Mouse (Mus musculus) MEL (cell line): ENCODE measurements around the gene Osgin1. TPM values are rescaled to one million over a fixed set of nuclear protein-coding genes. Genes with fewer than 3 reads are reported as not detected.

Experiments
- DNase-seq: peaks from one replicate; pipeline ENCODE4 v3.0.0; 2011; ENCODE audit warnings: low read depth, low spot score
- H3K27ac ChIP-seq: 2 replicates; pipeline ENCODE4 v1.5.1; 2012; ENCODE audit warnings: low read depth, mild to moderate bottlenecking, control low read depth, low read length, moderate library complexity; ENCODE audit not compliant: control insufficient read depth
- H3K27me3 ChIP-seq, 2 experiments: fragments of 150-350 bp in 1 of 2; sonication (generic) in 1 of 2; 2 replicates each; pipeline ENCODE4 v1.6.1; 2012; ENCODE audit warnings: low read length in 2 of 2, mild to moderate bottlenecking in 2 of 2, improper control_type of control experiment in 1 of 2, moderate library complexity in 1 of 2; ENCODE audit not compliant: insufficient read depth in 2 of 2, control insufficient read depth in 1 of 2
- H3K36me3 ChIP-seq, 2 experiments: 2 replicates each; pipeline ENCODE4 v1.6.1; 2012 to 2014; ENCODE audit warnings: low read length in 2 of 2, improper control_type of control experiment in 1 of 2, inconsistent platforms in 1 of 2, mild to moderate bottlenecking in 1 of 2; ENCODE audit not compliant: insufficient read depth in 2 of 2, control insufficient read depth in 1 of 2
- H3K4me1 ChIP-seq, 2 experiments: fragments of 150-350 bp in 1 of 2; sonication (generic) in 1 of 2; 2 replicates each; pipeline ENCODE4 v1.6.1; 2012; ENCODE audit warnings: low read length in 2 of 2, improper control_type of control experiment in 1 of 2, mild to moderate bottlenecking in 1 of 2; ENCODE audit not compliant: insufficient read depth in 2 of 2, control insufficient read depth in 1 of 2
- H3K4me3 ChIP-seq, 2 experiments: fragments of 150-350 bp in 1 of 2; sonication (generic) in 1 of 2; 2 replicates each; pipeline ENCODE4 v1.5.1; 2012; ENCODE audit warnings: low read depth in 2 of 2, low read length in 2 of 2, mild to moderate bottlenecking in 2 of 2, moderate library complexity in 2 of 2, control low read depth in 1 of 2, improper control_type of control experiment in 1 of 2; ENCODE audit not compliant: control insufficient read depth in 1 of 2, insufficient read depth in 1 of 2
- H3K79me2 ChIP-seq: 2 replicates; pipeline ENCODE4 v1.6.1; 2012; ENCODE audit warnings: mild to moderate bottlenecking, low read length, moderate library complexity; ENCODE audit not compliant: control insufficient read depth, poor library complexity, insufficient read depth
- H3K9ac ChIP-seq: 2 replicates; pipeline ENCODE4 v1.6.1; 2012; ENCODE audit warnings: low read depth, mild to moderate bottlenecking, control low read depth, low read length, moderate library complexity; ENCODE audit not compliant: control insufficient read depth, poor library complexity, severe bottlenecking
- H3K9me3 ChIP-seq: fragments of 150-350 bp; sonication (generic); replicated peaks from 2 replicates; pipeline ENCODE4 v1.6.1; 2012; ENCODE audit warnings: mild to moderate bottlenecking, low read length, improper control_type of control experiment, moderate library complexity; ENCODE audit not compliant: insufficient read depth
- BHLHE40 ChIP-seq: IDR thresholded peaks from 2 replicates; pipeline ENCODE4 v1.6.1; 2012; ENCODE audit warnings: low read depth, mild to moderate bottlenecking, inconsistent platforms, low read length, improper control_type of control experiment, borderline replicate concordance
- CHD2 ChIP-seq: IDR thresholded peaks from 2 replicates; pipeline ENCODE4 v1.6.1; 2011; ENCODE audit warnings: low read length, improper control_type of control experiment
- CTCF ChIP-seq, 3 experiments: IDR thresholded peaks in 2 of 3; conservative IDR thresholded peaks in 1 of 3; 2 replicates each; pipeline ENCODE4 v1.5.1; 2011 to 2012; ENCODE audit warnings: low read length in 3 of 3, low read depth in 2 of 3, mild to moderate bottlenecking in 2 of 3, improper control_type of control experiment in 1 of 3, inconsistent platforms in 1 of 3, mixed read lengths in 1 of 3, moderate library complexity in 1 of 3; ENCODE audit not compliant: control insufficient read depth in 1 of 3, insufficient read depth in 1 of 3, poor library complexity in 1 of 3, severe bottlenecking in 1 of 3
- ETS1 ChIP-seq: IDR thresholded peaks from 2 replicates; pipeline ENCODE4 v1.6.1; 2012; ENCODE audit warnings: low read depth, mild to moderate bottlenecking, inconsistent platforms, low read length, improper control_type of control experiment, moderate library complexity
- GATA1 ChIP-seq: IDR thresholded peaks from 2 replicates; pipeline ENCODE4 v1.6.1; 2011; ENCODE audit warnings: low read depth, low read length, improper control_type of control experiment
- HCFC1 ChIP-seq: IDR thresholded peaks from 2 replicates; pipeline ENCODE4 v1.6.1; 2012; ENCODE audit warnings: low read depth, mild to moderate bottlenecking, inconsistent platforms, low read length, improper control_type of control experiment, moderate library complexity
- MAX ChIP-seq: IDR thresholded peaks from 2 replicates; pipeline ENCODE4 v1.6.1; 2011; ENCODE audit warnings: low read length, improper control_type of control experiment
- MXI1 ChIP-seq: IDR thresholded peaks from 2 replicates; pipeline ENCODE4 v1.6.1; 2011; ENCODE audit warnings: mild to moderate bottlenecking, low read depth, low read length, improper control_type of control experiment
- MYC ChIP-seq: IDR thresholded peaks from 2 replicates; pipeline ENCODE4 v1.6.1; 2011; ENCODE audit warnings: low read depth, mild to moderate bottlenecking, low read length, improper control_type of control experiment, moderate library complexity
- NELFE ChIP-seq: IDR thresholded peaks from 2 replicates; pipeline ENCODE4 v1.6.1; 2011; ENCODE audit warnings: low read depth, low read length, improper control_type of control experiment
- NRF1 ChIP-seq: IDR thresholded peaks from 2 replicates; pipeline ENCODE4 v1.6.1; 2014; ENCODE audit warnings: low read depth, mild to moderate bottlenecking, inconsistent platforms, low read length, improper control_type of control experiment, moderate library complexity; ENCODE audit not compliant: poor library complexity, insufficient read depth, severe bottlenecking
- POLR2AphosphoS5 ChIP-seq: IDR thresholded peaks from 2 replicates; pipeline ENCODE4 v1.6.1; 2012; ENCODE audit warnings: low read depth, borderline replicate concordance, mild to moderate bottlenecking, inconsistent platforms, low read length, moderate library complexity, mixed read lengths
- RAD21 ChIP-seq: IDR thresholded peaks from 2 replicates; pipeline ENCODE4 v1.6.1; 2011; ENCODE audit warnings: mild to moderate bottlenecking, low read depth, low read length, improper control_type of control experiment
- RCOR1 ChIP-seq: IDR thresholded peaks from 2 replicates; pipeline ENCODE4 v1.6.1; 2012; ENCODE audit warnings: low read depth, mild to moderate bottlenecking, inconsistent platforms, low read length, improper control_type of control experiment
- SIN3A ChIP-seq: IDR thresholded peaks from 2 replicates; pipeline ENCODE4 v1.6.1; 2012; ENCODE audit warnings: low read length, improper control_type of control experiment, inconsistent platforms
- TCF12 ChIP-seq: IDR thresholded peaks from 2 replicates; pipeline ENCODE4 v1.6.1; 2014; ENCODE audit warnings: low read depth, mild to moderate bottlenecking, inconsistent platforms, low read length, improper control_type of control experiment, moderate library complexity
- USF2 ChIP-seq, 2 experiments: IDR thresholded peaks; 2 replicates each; pipeline ENCODE4 v1.6.1; 2011 to 2012; ENCODE audit warnings: improper control_type of control experiment in 2 of 2, low read length in 2 of 2, borderline replicate concordance in 1 of 2, inconsistent platforms in 1 of 2, low read depth in 1 of 2, mild to moderate bottlenecking in 1 of 2; ENCODE audit not compliant: insufficient read depth in 1 of 2
- ZNF384 ChIP-seq: IDR thresholded peaks from 2 replicates; pipeline ENCODE4 v1.6.1; 2012; ENCODE audit warnings: low read depth, mild to moderate bottlenecking, inconsistent platforms, low read length, improper control_type of control experiment
- polyA plus RNA-seq, 2 experiments: library from polyadenylated mRNA; stranded (reverse) in 1 of 2; unstranded in 1 of 2; fragments of >175 nt in 1 of 2; fragments of >200 nt in 1 of 2; gene quantifications; 2 replicates each; pipeline versions ENCODE4 v1.2.1 to v1.2.4; 2012; ENCODE audit warnings: low replicate concordance in 2 of 2, low read depth in 1 of 2; ENCODE audit not compliant: insufficient read length in 2 of 2, insufficient read depth in 1 of 2, missing spikeins in 1 of 2
- total RNA-seq: library from RNA; depleted of rRNA; stranded (reverse); fragments of 300-350 nt; gene quantifications from 2 replicates; pipeline ENCODE4 v1.2.3, GENCODE M21; 2012

Gene Osgin1
- total and polyA plus RNA-seq, 3 experiments = 0.08 to 0.84 TPM; not detected in 1

DNA sequence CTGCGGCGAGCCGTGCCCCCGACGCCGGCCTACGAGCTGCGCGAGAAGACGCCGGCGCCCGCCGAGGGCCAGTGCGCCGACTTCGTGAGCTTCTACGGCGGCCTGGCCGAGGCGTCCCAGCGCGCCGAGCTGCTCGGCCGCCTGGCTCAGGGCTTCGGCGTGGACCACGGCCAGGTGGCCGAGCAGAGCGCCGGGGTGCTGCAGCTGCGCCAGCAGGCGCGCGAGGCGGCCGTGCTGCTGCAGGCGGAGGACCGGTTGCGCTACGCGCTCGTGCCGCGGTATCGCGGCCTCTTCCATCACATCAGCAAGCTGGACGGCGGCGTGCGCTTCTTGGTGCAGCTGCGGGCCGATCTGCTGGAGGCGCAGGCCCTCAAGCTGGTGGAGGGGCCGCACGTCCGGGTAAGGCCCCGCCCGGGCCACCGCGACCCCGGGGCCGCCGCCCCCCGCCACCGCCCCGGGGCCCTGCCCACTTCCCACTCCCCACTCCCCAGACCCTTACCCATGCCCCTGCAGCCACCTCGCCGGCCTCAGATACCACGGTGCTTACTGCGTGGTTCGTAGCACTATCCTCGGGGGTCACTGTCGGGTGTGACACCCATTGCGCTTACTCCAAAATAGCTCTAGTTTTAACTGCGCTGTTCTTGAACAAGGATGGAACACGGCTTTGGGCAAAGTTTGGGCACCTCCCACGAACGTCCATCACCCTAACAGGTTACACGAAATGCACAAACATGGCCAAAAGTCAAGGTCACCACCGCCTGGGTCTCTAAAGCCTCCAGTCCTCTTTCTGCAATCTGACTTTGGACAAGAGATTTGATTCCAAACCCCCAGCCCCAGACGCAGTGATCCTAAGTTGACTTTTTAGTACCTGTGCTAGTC, 38.6 kb upstream of the Osgin1 start:
- Histone ChIP-seq H3K9me3 (no peaks in the 10 kb centered on the region), H3K4me3 (peak overlapping the region; percentile 56 to 72), H3K36me3 (peaks cover 0 to 6% of the 10 kb centered on the region in 2 experiments; a peak in 1 of 4 replicates), H3K9ac (peak overlapping the region; percentile 95), H3K4me1 (peaks cover 0 to 8% of the 10 kb centered on the region in 2 experiments; a peak in 3 of 4 replicates), H3K27ac (peak overlapping the region; percentile 38), H3K27me3 (no peaks in the 10 kb centered on the region; a peak in 1 of 4 replicates), H3K79me2 (peaks cover 10% of the 10 kb centered on the region)
- TF ChIP-seq USF2 (IDR thresholded peaks at IDR 0.05; ENCODE audit: borderline replicate concordance in 1 of 2, insufficient read depth in 1 of 2, low read depth in 1 of 2, low read length in 2 of 2) (no peak), MAX (0 out of 2 replicates have a peak, but pooled peaks have one; percentile 3), ETS1 (no peak), MXI1 (0 out of 2 replicates have a peak, but pooled peaks have one; percentile 10)
- peak; percentile 52 for DNase-seq

DNA sequence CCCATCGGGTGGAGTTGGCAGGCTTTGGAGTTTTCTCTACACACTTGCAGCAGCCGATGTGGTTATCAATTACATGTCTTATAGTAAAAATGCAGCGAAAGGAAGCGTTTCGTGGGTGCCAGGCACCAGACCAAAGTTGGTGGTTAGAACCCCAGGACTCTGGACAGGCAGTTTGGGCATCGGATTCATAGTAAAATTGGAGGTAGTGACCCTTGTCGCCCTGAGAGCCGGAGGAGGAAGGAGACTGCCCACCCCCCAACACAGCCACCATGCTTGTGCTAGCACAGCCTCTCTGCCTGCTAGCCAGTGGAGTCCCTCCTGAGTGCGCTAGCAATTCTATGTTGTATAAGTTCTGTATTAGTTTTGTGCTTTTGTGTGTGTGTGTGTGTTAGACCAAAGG, 35.4 kb upstream of the Osgin1 start:
- TF ChIP-seq TCF12 = no peak
- no peak for TF ChIP-seq RCOR1
- no peak for TF ChIP-seq SIN3A
- TF ChIP-seq CTCF (IDR thresholded peaks at IDR 0.05 in 2 of 3, conservative IDR thresholded peaks at IDR 0.05 in 1 of 3; ENCODE audit: control insufficient read depth in 1 of 3, insufficient read depth in 1 of 3, low read depth in 2 of 3, low read length in 3 of 3, poor library complexity in 1 of 3, severe bottlenecking in 1 of 3) = no peak
- TF ChIP-seq RAD21 = no peak
- no peak for DNase-seq
- no peak overlapping the region for H3K9ac ChIP-seq
- H3K4me1 ChIP-seq = peaks cover 0 to 14% of the 10 kb centered on the region in 2 experiments; a peak in 3 of 4 replicates
- H3K4me3 ChIP-seq = no peak overlapping the region
- H3K27ac ChIP-seq = no peak overlapping the region
- no peaks in the 10 kb centered on the region for H3K9me3 ChIP-seq
- peaks cover 10% of the 10 kb centered on the region for H3K79me2 ChIP-seq
- H3K27me3 ChIP-seq = no peaks in the 10 kb centered on the region
- peaks cover 3 to 8% of the 10 kb centered on the region in 2 experiments; a peak in 2 of 4 replicates for H3K36me3 ChIP-seq

DNA sequence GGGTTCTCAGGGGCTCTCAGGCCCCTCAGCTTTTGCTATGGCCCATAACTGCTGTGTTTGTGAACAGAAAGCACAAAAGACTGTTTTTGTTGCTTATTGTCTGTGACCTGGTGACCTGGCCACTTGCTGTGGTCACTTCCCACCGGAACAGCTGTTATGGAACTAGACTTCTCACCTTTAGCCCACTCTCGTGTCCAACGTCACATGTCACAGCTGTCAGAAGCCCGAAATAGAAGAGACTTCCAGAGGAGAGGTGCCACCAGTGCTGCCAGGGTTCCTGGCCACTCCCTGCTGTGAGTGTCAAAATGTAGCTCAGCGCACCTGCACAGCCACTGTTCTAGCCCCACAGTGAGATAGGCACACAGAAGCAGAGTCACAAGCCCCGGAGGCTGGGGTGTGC, 34.7 kb upstream of the Osgin1 start:
- peaks cover 0 to 10% of the 10 kb centered on the region in 2 experiments; a peak in 3 of 4 replicates for H3K4me1 ChIP-seq
- peaks cover 10% of the 10 kb centered on the region for H3K79me2 ChIP-seq
- H3K4me3 ChIP-seq = no peak overlapping the region
- H3K9me3 ChIP-seq = no peaks in the 10 kb centered on the region
- DNase-seq = no peak
- no peaks in the 10 kb centered on the region for H3K27me3 ChIP-seq
- H3K9ac ChIP-seq = no peak overlapping the region
- H3K27ac ChIP-seq = no peak overlapping the region
- peaks cover 3 to 6% of the 10 kb centered on the region in 2 experiments; a peak in 2 of 4 replicates for H3K36me3 ChIP-seq
- TF ChIP-seq NRF1 (no peak), HCFC1 (no peak), POLR2AphosphoS5 (no peak), NELFE (no peak), BHLHE40 (no peak), MYC (no peak), GATA1 (no peak), CHD2 (no peak), ZNF384 (no peak)
- TF ChIP-seq, all 39 proteins: peak for 0
